Mouse (Mus musculus): ENCODE data around the gene Kazn. TPM values are rescaled to one million over a fixed set of nuclear protein-coding genes. Genes with fewer than 3 reads are reported as not detected.

Kazn gene
- polyA plus RNA-seq, 1 experiment = 17.0 TPM

- Histone ChIP-seq H3K4me3 (ENCODE audit: control insufficient read depth, insufficient read depth, low read length) (no peak overlapping the region), H3K36me3 (ENCODE audit: control insufficient read depth, insufficient read depth, low read length) (no peaks in the 10 kb centered on the region), H3K27ac (ENCODE audit: control insufficient read depth, insufficient read depth, low read length) (no peak overlapping the region), H3K27me3 (ENCODE audit: control insufficient read depth, insufficient read depth, low read length) (no peaks in the 10 kb centered on the region), H3K4me1 (replicated peaks; ENCODE audit: control insufficient read depth, insufficient read depth, low read length) (no peaks in the 10 kb centered on the region)
- TF ChIP-seq POLR2A (IDR thresholded peaks at IDR 0.05; ENCODE audit: control insufficient read depth, extremely low read depth, insufficient read depth, low read length, poor library complexity) (no peak), CTCF (IDR thresholded peaks at IDR 0.05; ENCODE audit: borderline replicate concordance, control insufficient read depth, extremely low read depth, insufficient read depth, low read length, poor library complexity) (peak; percentile 90; the same call in 1 of the 2 replicates)
- peak; percentile 80 for DNase-seq
- 42% methylated on average over 2 of the region's 2 CpGs for WGBS
Measured at GRCm38 (mm10) chr4:142153526-142153925, 85.7 kb downstream of the Kazn start.

- Histone ChIP-seq H3K27me3 (ENCODE audit: control insufficient read depth, insufficient read depth, low read length) (no peaks in the 10 kb centered on the region), H3K36me3 (ENCODE audit: control insufficient read depth, insufficient read depth, low read length) (no peaks in the 10 kb centered on the region), H3K27ac (ENCODE audit: control insufficient read depth, insufficient read depth, low read length) (no peak overlapping the region), H3K4me3 (ENCODE audit: control insufficient read depth, insufficient read depth, low read length) (no peak overlapping the region), H3K4me1 (replicated peaks; ENCODE audit: control insufficient read depth, insufficient read depth, low read length) (no peaks in the 10 kb centered on the region)
- TF ChIP-seq CTCF (IDR thresholded peaks at IDR 0.05; ENCODE audit: borderline replicate concordance, control insufficient read depth, extremely low read depth, insufficient read depth, low read length, poor library complexity) (no peak), POLR2A (IDR thresholded peaks at IDR 0.05; ENCODE audit: control insufficient read depth, extremely low read depth, insufficient read depth, low read length, poor library complexity) (no peak)
- DNase-seq = no peak
- 59% methylated on average over 8 of the region's 8 CpGs for WGBS
Measured at GRCm38 (mm10) chr4:142152733-142153422, 86.3 kb downstream of the Kazn start.

GRCm38 (mm10) chr4:142150086-142150485, 89.1 kb downstream of the Kazn start:
- no peak overlapping the region for H3K4me3 ChIP-seq (ENCODE audit: control insufficient read depth, insufficient read depth, low read length)
- no peaks in the 10 kb centered on the region for H3K4me1 ChIP-seq (replicated peaks; ENCODE audit: control insufficient read depth, insufficient read depth, low read length)
- no peak overlapping the region for H3K27ac ChIP-seq (ENCODE audit: control insufficient read depth, insufficient read depth, low read length)
- 83% methylated on average over 2 of the region's 2 CpGs for WGBS
- no peak for DNase-seq
- no peaks in the 10 kb centered on the region for H3K36me3 ChIP-seq (ENCODE audit: control insufficient read depth, insufficient read depth, low read length)
- no peaks in the 10 kb centered on the region for H3K27me3 ChIP-seq (ENCODE audit: control insufficient read depth, insufficient read depth, low read length)
- TF ChIP-seq POLR2A (IDR thresholded peaks at IDR 0.05; ENCODE audit: control insufficient read depth, extremely low read depth, insufficient read depth, low read length, poor library complexity) = no peak
- no peak for TF ChIP-seq CTCF (IDR thresholded peaks at IDR 0.05; ENCODE audit: borderline replicate concordance, control insufficient read depth, extremely low read depth, insufficient read depth, low read length, poor library complexity)

GRCm38 (mm10) chr4:142149202-142149601, 90.0 kb downstream of the Kazn start:
- TF ChIP-seq CTCF (IDR thresholded peaks at IDR 0.05; ENCODE audit: borderline replicate concordance, control insufficient read depth, extremely low read depth, insufficient read depth, low read length, poor library complexity) (no peak), POLR2A (IDR thresholded peaks at IDR 0.05; ENCODE audit: control insufficient read depth, extremely low read depth, insufficient read depth, low read length, poor library complexity) (no peak)
- 96% methylated on average over 9 of the region's 9 CpGs for WGBS

GRCm38 (mm10) chr4:142147671-142148070, 91.5 kb downstream of the Kazn start:
- H3K36me3 ChIP-seq (ENCODE audit: control insufficient read depth, insufficient read depth, low read length) = no peaks in the 10 kb centered on the region
- H3K4me3 ChIP-seq (ENCODE audit: control insufficient read depth, insufficient read depth, low read length) = no peak overlapping the region
- TF ChIP-seq CTCF (IDR thresholded peaks at IDR 0.05; ENCODE audit: borderline replicate concordance, control insufficient read depth, extremely low read depth, insufficient read depth, low read length, poor library complexity) = no peak
- TF ChIP-seq POLR2A (IDR thresholded peaks at IDR 0.05; ENCODE audit: control insufficient read depth, extremely low read depth, insufficient read depth, low read length, poor library complexity) = no peak
- no peak for DNase-seq
- H3K27ac ChIP-seq (ENCODE audit: control insufficient read depth, insufficient read depth, low read length) = no peak overlapping the region
- 98% methylated on average over 10 of the region's 10 CpGs for WGBS
- H3K4me1 ChIP-seq (replicated peaks; ENCODE audit: control insufficient read depth, insufficient read depth, low read length) = no peaks in the 10 kb centered on the region
- no peaks in the 10 kb centered on the region for H3K27me3 ChIP-seq (ENCODE audit: control insufficient read depth, insufficient read depth, low read length)

More at GRCm38 (mm10) chr4:142149202-142149601, 90.0 kb downstream of the Kazn start:
- H3K4me3 ChIP-seq (ENCODE audit: control insufficient read depth, insufficient read depth, low read length) = no peak overlapping the region
- no peak for DNase-seq
- H3K27ac ChIP-seq (ENCODE audit: control insufficient read depth, insufficient read depth, low read length) = no peak overlapping the region
- no peaks in the 10 kb centered on the region for H3K27me3 ChIP-seq (ENCODE audit: control insufficient read depth, insufficient read depth, low read length)
- no peaks in the 10 kb centered on the region for H3K36me3 ChIP-seq (ENCODE audit: control insufficient read depth, insufficient read depth, low read length)
- no peaks in the 10 kb centered on the region for H3K4me1 ChIP-seq (replicated peaks; ENCODE audit: control insufficient read depth, insufficient read depth, low read length)

GRCm38 (mm10) chr4:142144096-142144495, 95.1 kb downstream of the Kazn start:
- no peak overlapping the region for H3K27ac ChIP-seq (ENCODE audit: control insufficient read depth, insufficient read depth, low read length)
- H3K4me3 ChIP-seq (ENCODE audit: control insufficient read depth, insufficient read depth, low read length) = no peak overlapping the region
- peak; percentile 22 for DNase-seq
- H3K4me1 ChIP-seq (replicated peaks; ENCODE audit: control insufficient read depth, insufficient read depth, low read length) = no peaks in the 10 kb centered on the region
- no peaks in the 10 kb centered on the region for H3K36me3 ChIP-seq (ENCODE audit: control insufficient read depth, insufficient read depth, low read length)
- no peak for TF ChIP-seq POLR2A (IDR thresholded peaks at IDR 0.05; ENCODE audit: control insufficient read depth, extremely low read depth, insufficient read depth, low read length, poor library complexity)
- no peak for TF ChIP-seq CTCF (IDR thresholded peaks at IDR 0.05; ENCODE audit: borderline replicate concordance, control insufficient read depth, extremely low read depth, insufficient read depth, low read length, poor library complexity)
- 41% methylated on average over 5 of the region's 5 CpGs for WGBS
- H3K27me3 ChIP-seq (ENCODE audit: control insufficient read depth, insufficient read depth, low read length) = no peaks in the 10 kb centered on the region
